Mouse (Mus musculus) olfactory bulb, adult 2 months (tissue): Measurements from ENCODE around the gene Desi1.

Experiments used
- CTCF ChIP-seq: fragments of 200-500 bp; IDR thresholded peaks from 2 replicates; pipeline ENCODE4 v1.5.1; 2012; ENCODE audit warnings: low read depth, mild to moderate bottlenecking, low read length, moderate library complexity; ENCODE audit not compliant: insufficient read depth
- POLR2A ChIP-seq: fragments of 200-500 bp; IDR thresholded peaks from 2 replicates; pipeline ENCODE4 v1.6.1; 2012; ENCODE audit warnings: mild to moderate bottlenecking, low read depth, low read length, moderate library complexity; ENCODE audit not compliant: insufficient read depth

- no peak for TF ChIP-seq POLR2A
- TF ChIP-seq CTCF = no peak
Measured at GRCm38 (mm10) chr15:81987646-81988045, 46.0 kb downstream of the Desi1 start, which contains the start of gene Xrcc6.
